24 mouse cellular contexts compared by ENCODE assay signal in the genomic region with DNA sequence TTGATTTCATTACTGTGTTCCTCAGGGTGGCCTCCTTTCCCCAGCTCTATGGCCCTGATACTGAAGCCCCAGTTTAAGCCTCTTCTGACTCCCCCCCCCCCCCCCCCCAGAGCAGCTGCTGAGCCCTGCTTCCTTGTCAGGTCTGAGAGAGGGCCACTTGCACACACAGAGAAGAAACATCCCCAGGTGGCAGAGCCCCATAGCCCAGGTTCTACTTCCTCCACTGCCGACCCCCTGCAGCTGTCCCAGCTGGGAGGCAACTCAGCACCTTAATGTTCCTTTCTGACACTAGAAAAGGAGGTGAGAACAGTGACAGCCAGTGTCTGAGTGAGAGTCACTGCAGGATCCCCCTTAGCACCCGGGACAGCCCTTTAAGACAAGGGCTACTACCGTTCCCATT. TPM values are rescaled to one million over a fixed set of nuclear protein-coding genes. Genes with fewer than 3 reads are reported as not detected.
"Had no signal": no experiment of that assay in that cellular context is flagged by ENCODE, and none has a peak within 500 bp of the region (broad histone marks: within the 10 kb centered on the region; RNA-seq: fewer than 3 reads in every experiment).

No protein-coding gene starts in this region.

- H3K4me3 ChIP-seq: layer of hippocampus, adult 2 months; limb, embryonic 10.5 days; limb, embryonic 13.5 days; liver, embryonic 13.5 days; neural tube, embryonic 12.5 days; neural tube, embryonic 15.5 days; stomach, embryonic 15.5 days had no signal

- H3K27ac ChIP-seq: layer of hippocampus, adult 2 months; limb, embryonic 10.5 days; limb, embryonic 13.5 days; liver, embryonic 13.5 days; neural tube, embryonic 12.5 days; neural tube, embryonic 15.5 days; stomach, embryonic 15.5 days had no signal

- DNase-seq: kidney, adult 18-20 months; kidney, adult 9 months; kidney, postnatal 14 days; layer of hippocampus, adult 9-11 months; liver; liver, embryonic 13.5 days; lung, adult 2 months; lung, postnatal 14 days; lung, postnatal 4 days; midbrain, embryonic 14.5 days; right cerebral cortex, adult 18-20 months; right cerebral cortex, postnatal 14 days; right cerebral cortex, postnatal 4 days had no signal

- H3K27me3 ChIP-seq: neural tube, embryonic 15.5 days had no signal

RNA-seq across cellular contexts. Expression of a gene that starts 22.4 kb away (rescaled TPM):
- polyA plus RNA-seq: large intestine, adult 2 months; limb, embryonic 10.5 days; limb, embryonic 13.5 days; lung, embryonic 16.5 days; midbrain, embryonic 11.5 days; midbrain, embryonic 14.5 days; neural tube, embryonic 12.5 days; neural tube, embryonic 15.5 days; urinary bladder, adult 2 months had no signal

RNA-seq across cellular contexts. Expression of a gene that starts 35.8 kb away (rescaled TPM):
- polyA plus RNA-seq: kidney, embryonic 16.5 days; large intestine, adult 2 months; limb, embryonic 10.5 days; limb, embryonic 13.5 days; liver, embryonic 13.5 days; lung, embryonic 16.5 days; midbrain, embryonic 11.5 days; midbrain, embryonic 14.5 days; neural tube, embryonic 12.5 days; neural tube, embryonic 15.5 days; stomach, embryonic 15.5 days had no signal
